ENCODE assay signal across 9 mouse cellular contexts in genomic region chr4:136176022-136176552, GRCm38 (mm10). TPM values are rescaled to one million over a fixed set of nuclear protein-coding genes. Genes with fewer than 3 reads are reported as not detected.
A peak's percentile ranks its signal among the peaks of the same experiment; 100 is the strongest.
DNase-seq lines count a peak whose midpoint lies in the region; ATAC-seq lines count a peak whose summit lies in the region.
"Had no signal": no experiment of that assay in that cellular context is flagged by ENCODE, and none has a peak within 500 bp of the region (broad histone marks: within the 10 kb centered on the region; RNA-seq: fewer than 3 reads in every experiment).

No protein-coding gene starts in this region.

- 69% methylated on average over 10 of the region's 10 CpGs for WGBS in heart, embryonic 12.5 days
- 69% methylated on average over 10 of the region's 10 CpGs for WGBS in limb, embryonic 11.5 days

- no peak overlapping the region for H3K4me3 ChIP-seq in heart, embryonic 12.5 days
- no peak overlapping the region for H3K4me3 ChIP-seq in limb, embryonic 11.5 days (ENCODE audit: low read depth, low read length)

- H3K4me1 ChIP-seq in heart, embryonic 12.5 days (replicated peaks), result peaks cover 69% of the 10 kb centered on the region
- peaks cover 19% of the 10 kb centered on the region for H3K4me1 ChIP-seq in limb, embryonic 11.5 days (ENCODE audit: control insufficient read depth, insufficient read depth, low read length)

- peak overlapping the region; percentile 45 for H3K4me2 ChIP-seq in heart, embryonic 12.5 days
- H3K4me2 ChIP-seq in limb, embryonic 11.5 days (ENCODE audit: low read depth, severe bottlenecking), result 0 out of 2 replicates have a peak overlapping the region, but pooled peaks have one; percentile 2

- no peak overlapping the region for H3K9ac ChIP-seq in heart, embryonic 12.5 days
- no peak overlapping the region for H3K9ac ChIP-seq in limb, embryonic 11.5 days (ENCODE audit: low read length)

- no peak for DNase-seq in heart, adult 18-20 months
- peak; percentile 42 for DNase-seq in testis, postnatal 10 days (ENCODE audit: low spot score)
- no peak for DNase-seq in testis, postnatal 14 days (ENCODE audit: low spot score)
- no peak for DNase-seq in limb, embryonic 11.5 days (ENCODE audit: low spot score)
- DNase-seq in thymus, postnatal 25 days, result peak; percentile 52
- no peak for DNase-seq in kidney, postnatal 4 days

- H3K36me3 ChIP-seq in heart, embryonic 12.5 days, result no peaks in the 10 kb centered on the region
- no peaks in the 10 kb centered on the region for H3K36me3 ChIP-seq in limb, embryonic 11.5 days (ENCODE audit: control insufficient read depth, insufficient read depth, low read length)

- H3K27me3 ChIP-seq in heart, embryonic 12.5 days (replicated peaks), result no peaks in the 10 kb centered on the region
- peaks cover 2% of the 10 kb centered on the region; the same call in 1 of the 2 replicates for H3K27me3 ChIP-seq in limb, embryonic 11.5 days (ENCODE audit: control insufficient read depth, insufficient read depth, low read length)

- H3K9me3 ChIP-seq in heart, embryonic 12.5 days (replicated peaks), result no peaks in the 10 kb centered on the region
- H3K9me3 ChIP-seq in limb, embryonic 11.5 days (ENCODE audit: control insufficient read depth, low read length), result no peaks in the 10 kb centered on the region

- no peak for ATAC-seq in heart, embryonic 12.5 days (ENCODE audit: insufficient number of reproducible peaks, low FRiP score)
- no peak for ATAC-seq in limb, embryonic 11.5 days (ENCODE audit: insufficient number of reproducible peaks, low FRiP score, low TSS enrichment, low read depth)
- no peak for ATAC-seq in CD4-positive, CD25-positive, alpha-beta regulatory T cell, adult 4 months

- no peak overlapping the region for H3K27ac ChIP-seq in heart, embryonic 12.5 days (ENCODE audit: poor library complexity, severe bottlenecking)
- H3K27ac ChIP-seq in limb, embryonic 11.5 days (replicated peaks; ENCODE audit: low read depth, low read length), result no peak overlapping the region

RNA-seq across cellular contexts. Expression of gene E2f2, which starts 3.9 kb away (rescaled TPM):
- polyA plus RNA-seq in heart, embryonic 12.5 days (2016; fragmentation: Nextera tagmentation; extraction: Ambion mirVana), result 8.1 and 9.3 TPM in 2 replicates
- total RNA-seq in heart, adult 18-20 months (2021), result 1 to 10 TPM; 1.3 to 1.4 TPM
- polyA plus RNA-seq in limb, embryonic 11.5 days (2014; fragmentation: Nextera tagmentation; extraction: Ambion mirVana), result 4.7 and 5.7 TPM in 2 replicates
- 10 to 100 TPM; 14.5 to 29.6 TPM for polyA plus RNA-seq in CD4-positive, CD25-positive, alpha-beta regulatory T cell, adult 4 months (2017; shearing (Covaris generic))

RNA-seq across cellular contexts. Expression of gene Asap3, which starts 30.1 kb away (rescaled TPM):
- polyA plus RNA-seq in heart, embryonic 12.5 days (2016; fragmentation: Nextera tagmentation; extraction: Ambion mirVana), result 2.9 and 3.4 TPM in 2 replicates
- 1 to 10 TPM; 7.6 to 9.1 TPM for total RNA-seq in heart, adult 18-20 months (2021)
- 3.0 and 3.2 TPM in 2 replicates for polyA plus RNA-seq in limb, embryonic 11.5 days (2014; fragmentation: Nextera tagmentation; extraction: Ambion mirVana)
- not detected for polyA plus RNA-seq in CD4-positive, CD25-positive, alpha-beta regulatory T cell, adult 4 months (2017; shearing (Covaris generic))
- total RNA-seq: common myeloid progenitor, adult 5-6 weeks had no signal

RNA-seq across cellular contexts. Expression of gene Id3, which starts 32.8 kb away (rescaled TPM):
- polyA plus RNA-seq in heart, embryonic 12.5 days (2016; fragmentation: Nextera tagmentation; extraction: Ambion mirVana), result 320 and 321 TPM in 2 replicates
- total RNA-seq in heart, adult 18-20 months (2021), result 10 to 100 TPM; 58.3 to 64.3 TPM
- 534 and 581 TPM in 2 replicates for polyA plus RNA-seq in limb, embryonic 11.5 days (2014; fragmentation: Nextera tagmentation; extraction: Ambion mirVana)
- 100 to 1,000 TPM; 388 to 433 TPM for polyA plus RNA-seq in CD4-positive, CD25-positive, alpha-beta regulatory T cell, adult 4 months (2017; shearing (Covaris generic))
- total RNA-seq: common myeloid progenitor, adult 5-6 weeks had no signal

Comparison
In these comparisons a context has a peak if more than half of its experiments do, and no peak if none do; other contexts are left out.
1. DNase-seq: peak in testis, postnatal 10 days (single experiment) and thymus, postnatal 25 days (single experiment); none in heart, adult 18-20 months (0 of 2), testis, postnatal 14 days (single experiment), limb, embryonic 11.5 days (single experiment) and kidney, postnatal 4 days (0 of 2).